Mouse (Mus musculus) erythroid progenitor cell, adult 5-6 weeks (primary cell): ENCODE measurements around the gene Sacm1l. TPM values are rescaled to one million over a fixed set of nuclear protein-coding genes. Genes with fewer than 3 reads are reported as not detected.

ENCODE experiments used
- ATAC-seq: replicated peaks from 2 replicates; pipeline ENCODE4 v1.8.0; 2016; ENCODE audit warnings: moderate number of reproducible peaks, mild to moderate bottlenecking, moderate TSS enrichment, inconsistent platforms; ENCODE audit not compliant: poor library complexity, low FRiP score, severe bottlenecking
- total RNA-seq, 2 experiments: library from RNA; stranded (forward) in 1 of 2; stranded (reverse) in 1 of 2; fragments of 150-400 nt in 1 of 2; fragments of 186-747, 209-891 nt in 1 of 2; gene quantifications; 2 replicates each; pipeline versions ENCODE4 v1.2.3 to v1.2.4; 2015 to 2017; ENCODE audit warnings: low replicate concordance in 2 of 2

The Sacm1l gene
- total RNA-seq, 2 experiments from 2014 or later, result 23.1 to 23.8 TPM

- no peak for ATAC-seq
Observed at GRCm38 (mm10) chr9:123539093-123539492, 9.5 kb downstream of the Sacm1l start.

GRCm38 (mm10) chr9:123539823-123540222 lies 10.3 kb downstream of the Sacm1l start:
- ATAC-seq, result no peak

GRCm38 (mm10) chr9:123554599-123554998 lies 25.0 kb downstream of the Sacm1l start:
- ATAC-seq, result no peak

- no peak for ATAC-seq
Observed at GRCm38 (mm10) chr9:123577360-123578192, 48.0 kb downstream of the Sacm1l start.

GRCm38 (mm10) chr9:123589240-123589910 lies 59.8 kb downstream of the Sacm1l start:
- ATAC-seq, result no peak

- no peak for ATAC-seq
Observed at GRCm38 (mm10) chr9:123595194-123595593, 65.6 kb downstream of the Sacm1l start.

- ATAC-seq, result no peak
Observed at GRCm38 (mm10) chr9:123596910-123597309, 67.4 kb downstream of the Sacm1l start.

GRCm38 (mm10) chr9:123597376-123597775 lies 67.8 kb downstream of the Sacm1l start:
- no peak for ATAC-seq

- ATAC-seq, result no peak
Observed at GRCm38 (mm10) chr9:123601529-123601928, 72.0 kb downstream of the Sacm1l start.

GRCm38 (mm10) chr9:123620311-123621098 lies 90.9 kb downstream of the Sacm1l start:
- ATAC-seq, result no peak

GRCm38 (mm10) chr9:123624741-123625140 lies 95.2 kb downstream of the Sacm1l start:
- no peak for ATAC-seq

- ATAC-seq, result no peak
Observed at GRCm38 (mm10) chr9:123625821-123626220, 96.3 kb downstream of the Sacm1l start.

GRCm38 (mm10) chr9:123631666-123632065 lies 102.1 kb downstream of the Sacm1l start:
- 0 out of 2 replicates have a peak, but pooled peaks have one; percentile 25 for ATAC-seq

GRCm38 (mm10) chr9:123632281-123632680 lies 102.7 kb downstream of the Sacm1l start, which contains the start of gene Slc6a20b:
TSS of gene Slc6a20b (minus strand) at chr9:123632565.
- no peak for ATAC-seq

GRCm38 (mm10) chr9:123632993-123633392 lies 103.4 kb downstream of the Sacm1l start:
- no peak for ATAC-seq

- no peak for ATAC-seq
Observed at GRCm38 (mm10) chr9:123636771-123637170, 107.2 kb downstream of the Sacm1l start.

- ATAC-seq, result no peak
Observed at GRCm38 (mm10) chr9:123638231-123638630, 108.7 kb downstream of the Sacm1l start.

GRCm38 (mm10) chr9:123638668-123639089 lies 109.1 kb downstream of the Sacm1l start:
- ATAC-seq, result no peak

- ATAC-seq, result no peak
Observed at GRCm38 (mm10) chr9:123640106-123640505, 110.5 kb downstream of the Sacm1l start.
